Mouse (Mus musculus) frontal cortex, adult (tissue): ENCODE measurements around the gene Tmem135.
A peak's percentile ranks its signal among the peaks of the same experiment; 100 is the strongest.

Experiments used
- ATAC-seq: cut with Nextera tagmentation; 2 replicates; pipeline ENCODE4 v1.9.2; 2017; ENCODE audit warnings: mild to moderate bottlenecking, moderate library complexity, mixed read lengths; ENCODE audit not compliant: low TSS enrichment

Gene Tmem135

DNA sequence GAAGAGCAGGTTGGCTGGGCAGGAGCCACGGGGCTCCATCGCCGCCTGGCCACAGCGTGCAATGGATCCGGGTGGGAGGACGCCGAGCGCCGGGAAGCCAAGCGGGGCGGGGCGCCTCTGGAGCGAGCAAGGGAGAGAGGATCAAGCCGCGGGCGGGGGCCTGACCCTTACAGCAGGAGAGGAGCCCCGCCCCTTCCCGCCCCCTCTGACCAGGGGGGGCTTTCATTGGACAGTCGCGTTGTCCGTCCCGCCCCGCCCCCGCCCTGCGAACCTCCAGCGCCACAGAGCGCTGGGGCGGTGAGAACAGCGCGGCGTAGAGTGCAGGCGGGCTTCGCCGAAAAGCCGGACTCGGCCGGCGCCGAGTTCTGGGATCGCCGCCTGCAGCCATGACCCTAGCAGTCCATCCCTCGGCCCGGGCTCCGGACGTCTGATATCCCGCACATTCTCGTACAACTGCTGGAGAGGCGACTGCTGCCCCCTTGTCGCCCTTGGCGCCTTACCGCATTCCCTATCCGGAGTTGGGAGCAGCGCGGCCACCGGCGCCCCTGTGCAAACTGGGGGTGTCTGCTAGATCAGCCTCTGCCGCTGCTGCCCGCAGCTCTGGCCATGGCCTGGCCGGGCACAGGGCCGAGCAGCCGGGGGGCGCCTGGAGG is at the start of gene Tmem135, which contains the start of gene Fzd4:
Gene Tmem135, minus strand, starts transcription at position 142 of the 653 bp plus-strand sequence.
Gene Fzd4, plus strand, starts transcription at position 275 of the 653 bp plus-strand sequence.
- peak; percentile 80 for ATAC-seq

GRCm38 (mm10) chr7:89450312-89450711 is 46.3 kb upstream of the Tmem135 start:
- no peak for ATAC-seq

DNA sequence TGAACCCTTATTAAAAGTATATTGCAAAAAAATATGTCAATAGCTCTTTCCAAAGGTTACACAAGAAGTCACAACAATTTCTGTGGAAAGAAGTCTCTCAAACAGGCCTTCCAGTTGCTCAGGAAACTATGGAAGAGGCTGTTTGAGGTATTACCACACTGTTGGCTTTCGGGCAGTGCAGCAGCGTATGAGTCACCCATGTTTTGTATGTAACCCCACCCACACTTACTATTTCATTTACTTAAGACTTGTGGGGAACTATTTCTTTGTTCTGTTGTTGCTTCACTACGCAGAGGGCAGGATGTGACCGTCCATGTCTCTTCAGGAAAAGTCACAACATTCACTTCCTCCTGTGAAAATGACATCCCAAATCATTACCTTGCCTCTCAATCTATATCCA is 41.1 kb upstream of the Tmem135 start:
- ATAC-seq = no peak

- ATAC-seq = no peak
These were observed 38.2 kb upstream of the Tmem135 start for GRCm38 (mm10) chr7:89442242-89442641.

GRCm38 (mm10) chr7:89441291-89441690 is 37.3 kb upstream of the Tmem135 start:
- ATAC-seq = no peak

GRCm38 (mm10) chr7:89437589-89437988 is 33.6 kb upstream of the Tmem135 start:
- peak; percentile 79 for ATAC-seq

DNA sequence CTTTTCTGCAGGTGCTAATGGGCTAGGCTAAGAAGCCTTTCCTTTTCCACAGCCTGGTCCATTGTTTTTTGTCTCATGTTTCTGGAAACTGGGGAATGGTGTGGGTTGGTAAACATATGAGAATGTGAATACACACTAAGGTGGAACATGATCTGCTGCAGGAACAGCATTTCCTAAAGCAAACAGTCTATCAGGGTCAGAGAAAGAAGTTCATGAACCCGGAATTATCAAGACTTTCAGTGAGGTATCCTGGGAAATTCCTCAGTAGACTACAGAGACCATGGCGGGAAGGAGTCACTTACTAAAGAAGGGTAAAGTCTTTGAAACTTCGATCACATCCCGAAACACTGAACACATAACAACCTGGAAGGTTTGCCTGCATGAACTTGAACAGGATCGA is 32.4 kb upstream of the Tmem135 start:
- no peak for ATAC-seq

DNA sequence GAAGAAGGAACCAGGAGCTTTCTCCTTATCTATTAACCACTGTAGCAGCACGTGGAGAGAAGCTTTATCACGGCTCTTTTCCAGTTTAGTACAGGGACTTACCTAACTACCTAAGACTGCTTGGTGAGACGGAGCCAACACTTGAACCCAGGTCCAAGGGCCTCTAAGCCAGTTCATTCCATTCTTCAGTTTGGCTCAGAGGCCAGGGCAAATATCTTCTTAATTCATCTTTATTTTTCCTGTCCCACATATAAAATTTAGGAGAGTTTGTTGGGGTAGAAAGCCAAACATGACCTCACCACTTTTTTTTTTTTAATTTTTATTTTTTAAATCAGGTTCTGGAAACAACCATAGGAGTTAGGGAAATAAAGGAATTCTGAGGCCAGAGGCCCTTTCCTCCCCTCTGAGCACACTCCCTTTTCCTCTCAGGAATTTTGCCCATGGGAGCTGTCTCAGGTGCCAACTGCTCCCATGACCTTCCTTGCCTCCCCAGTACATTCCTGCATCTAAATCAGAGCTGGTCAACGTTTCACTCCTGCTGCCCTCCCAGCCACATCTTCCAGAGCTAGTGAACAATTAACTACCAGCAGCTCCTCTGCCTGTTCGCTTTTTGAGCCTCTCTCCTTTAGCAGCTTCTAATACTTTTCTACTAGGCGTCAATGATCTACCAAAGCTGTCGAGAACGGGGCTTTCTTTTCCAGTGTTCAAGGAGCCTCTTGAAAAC is 30.0 kb upstream of the Tmem135 start:
- ATAC-seq = no peak

DNA sequence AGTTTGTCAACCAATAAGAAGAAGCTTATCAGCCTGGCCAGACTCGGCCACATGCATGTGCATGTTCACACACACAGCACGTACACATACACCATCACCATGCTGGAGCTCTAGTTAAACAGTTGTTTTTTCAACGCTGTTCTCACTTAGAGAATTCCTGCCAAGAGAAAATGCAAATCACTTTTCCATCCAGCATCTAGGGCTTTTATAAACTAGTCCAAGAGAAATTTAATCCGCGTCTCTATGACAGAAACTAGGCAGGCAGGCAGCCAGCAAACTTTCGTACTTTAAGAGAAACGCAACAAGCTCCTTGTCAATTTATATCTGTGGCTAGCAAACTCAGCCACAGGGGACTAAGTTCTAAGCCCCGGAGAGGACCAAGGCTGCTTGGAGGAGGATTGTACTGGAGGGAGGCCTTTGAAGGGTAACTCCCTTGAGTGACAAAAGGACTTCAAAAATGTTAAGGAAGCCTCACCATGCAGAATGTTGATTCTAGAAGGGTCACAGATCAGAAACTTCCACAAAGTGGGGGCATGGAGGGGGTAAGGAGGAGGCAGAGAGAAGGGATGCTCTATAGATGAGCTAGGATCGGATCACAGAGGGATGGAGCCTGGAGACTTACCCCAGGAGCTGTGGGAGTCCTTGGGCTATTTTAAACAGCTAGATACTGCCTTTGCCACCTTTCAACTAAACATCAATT is 29.3 kb upstream of the Tmem135 start:
- ATAC-seq = peak; percentile 88

- ATAC-seq = no peak
These were observed 27.2 kb upstream of the Tmem135 start for GRCm38 (mm10) chr7:89431185-89431584.

- ATAC-seq = no peak
These were observed 25.3 kb upstream of the Tmem135 start for GRCm38 (mm10) chr7:89429326-89429725.

GRCm38 (mm10) chr7:89428804-89429203 is 24.8 kb upstream of the Tmem135 start:
- ATAC-seq = no peak

- ATAC-seq = no peak
These were observed 23.1 kb upstream of the Tmem135 start for GRCm38 (mm10) chr7:89427101-89427500.

GRCm38 (mm10) chr7:89425803-89426725 is 22.0 kb upstream of the Tmem135 start:
- ATAC-seq = no peak

- ATAC-seq = no peak
These were observed 20.6 kb upstream of the Tmem135 start for GRCm38 (mm10) chr7:89424659-89425058.

DNA sequence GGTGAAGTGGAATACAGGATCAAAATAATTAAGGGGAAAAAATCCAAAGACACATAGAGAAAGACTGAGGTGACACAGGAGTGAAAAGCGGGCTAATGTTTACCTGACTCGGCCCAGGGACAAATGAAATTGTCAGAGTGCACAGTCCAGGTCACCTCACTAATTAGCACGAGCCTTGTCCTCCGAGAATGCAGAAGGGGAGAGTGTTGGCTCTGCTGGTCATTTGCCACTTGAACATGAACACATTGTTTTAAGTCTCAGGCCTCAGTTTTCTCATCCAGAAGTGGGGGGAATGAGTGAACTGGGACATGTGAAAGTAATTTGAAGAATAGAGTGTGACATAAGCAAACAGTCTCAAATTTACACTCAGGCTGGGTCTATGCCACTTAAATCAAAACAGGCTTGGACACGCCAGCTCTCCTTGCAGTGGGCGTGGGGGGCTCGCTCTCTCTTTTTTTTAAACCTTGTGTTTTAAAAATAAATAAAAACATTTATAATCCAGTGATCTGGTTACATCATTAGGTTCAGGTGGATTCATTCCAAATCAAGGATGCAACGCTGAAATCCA is 19.8 kb upstream of the Tmem135 start:
- no peak for ATAC-seq

- no peak for ATAC-seq
These were observed 19.2 kb upstream of the Tmem135 start for GRCm38 (mm10) chr7:89423194-89423593.

DNA sequence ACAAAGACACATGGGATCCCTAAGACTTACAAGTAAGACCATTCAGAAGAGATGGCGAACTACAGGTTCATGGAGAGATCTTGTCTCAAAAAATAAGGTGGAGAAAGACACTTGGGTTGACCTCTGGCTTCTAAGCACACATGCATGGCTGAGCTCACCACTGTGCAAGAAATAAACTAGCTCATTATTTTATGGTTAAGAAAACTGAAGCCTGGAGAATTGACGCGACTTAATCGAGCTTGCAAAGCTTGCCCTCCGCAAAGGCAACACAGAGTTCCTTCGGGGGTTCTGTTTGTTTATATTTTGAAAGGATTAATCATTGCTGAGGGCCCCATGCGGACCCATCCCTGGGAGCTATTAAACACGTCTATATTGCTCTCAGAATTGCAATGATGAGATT is 18.6 kb upstream of the Tmem135 start:
- ATAC-seq = no peak

GRCm38 (mm10) chr7:89421294-89421693 is 17.3 kb upstream of the Tmem135 start:
- ATAC-seq = no peak

DNA sequence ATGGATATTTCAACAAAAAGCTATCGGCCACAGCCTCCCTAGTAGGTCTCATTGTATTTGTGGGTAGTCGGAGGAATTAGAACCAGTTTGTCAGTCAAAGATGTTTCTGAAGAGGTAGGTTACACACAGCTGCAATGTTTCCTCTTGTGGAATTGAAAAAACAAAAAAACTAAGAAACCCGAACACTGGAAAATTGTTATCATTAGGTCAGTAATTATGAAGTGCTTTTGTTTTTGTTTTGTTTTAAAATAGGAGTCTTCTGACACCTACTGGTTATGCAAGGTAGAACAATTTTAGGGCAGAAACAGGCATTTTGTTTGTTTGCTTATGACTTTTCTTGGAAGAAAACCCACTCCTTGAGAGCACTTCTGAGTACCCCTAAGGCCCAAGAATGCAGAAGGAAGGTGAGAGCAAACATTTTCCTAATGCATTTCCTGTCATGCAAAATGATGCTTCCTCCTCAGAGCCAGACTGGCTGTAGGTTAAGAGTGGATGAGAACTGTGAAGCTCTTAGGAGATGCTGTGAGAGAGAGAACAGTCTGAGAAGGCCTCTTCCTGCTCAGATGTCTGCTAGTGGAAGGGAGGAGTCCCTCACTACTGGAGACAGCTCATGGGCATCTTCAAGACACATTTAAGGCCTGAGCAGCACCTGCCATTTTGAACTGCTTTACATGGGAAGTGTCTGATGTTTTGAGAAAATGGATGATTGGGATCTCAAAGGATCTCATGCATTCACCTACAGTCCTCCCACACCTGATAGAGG is 15.1 kb upstream of the Tmem135 start:
- no peak for ATAC-seq
